Mouse (Mus musculus) heart, embryonic 13.5 days (tissue): Measurements from ENCODE around the gene Gm5617. TPM values are rescaled to one million over a fixed set of nuclear protein-coding genes. Genes with fewer than 3 reads are reported as not detected.

Experiments
- ATAC-seq: fragments of 200-750 bp; cut with Nextera tagmentation; 2 replicates; pipeline ENCODE4 v1.8.0; 2017; ENCODE audit warnings: moderate TSS enrichment; ENCODE audit not compliant: insufficient number of reproducible peaks, low FRiP score, low TSS enrichment; ENCODE audit errors: extremely low read depth
- H3K27ac ChIP-seq: fragments of 300-500 bp; sonication (generic); replicated peaks from 2 replicates; pipeline ENCODE4 v1.5.1; 2015; ENCODE audit warnings: moderate library complexity, mild to moderate bottlenecking, inconsistent platforms
- H3K27me3 ChIP-seq: fragments of 300-500 bp; sonication (generic); replicated peaks from 2 replicates; pipeline ENCODE4 v1.6.1; 2015; ENCODE audit warnings: mild to moderate bottlenecking, inconsistent platforms
- H3K36me3 ChIP-seq: fragments of 300-500 bp; sonication (generic); 2 replicates; pipeline ENCODE4 v1.6.1; 2015; ENCODE audit warnings: mild to moderate bottlenecking, inconsistent platforms
- H3K4me1 ChIP-seq: fragments of 300-500 bp; sonication (generic); 2 replicates; pipeline ENCODE4 v1.6.1; 2015; ENCODE audit warnings: inconsistent platforms
- H3K4me2 ChIP-seq: fragments of 300-500 bp; sonication (generic); 2 replicates; pipeline ENCODE4 v1.6.1; 2015; ENCODE audit warnings: inconsistent platforms, mild to moderate bottlenecking, moderate library complexity
- H3K4me3 ChIP-seq: fragments of 300-500 bp; sonication (generic); 2 replicates; pipeline ENCODE4 v1.5.1; 2015; ENCODE audit warnings: moderate library complexity, mild to moderate bottlenecking, inconsistent platforms
- H3K9ac ChIP-seq: fragments of 300-500 bp; sonication (generic); 2 replicates; pipeline ENCODE4 v1.6.1; 2015; ENCODE audit warnings: inconsistent platforms, mild to moderate bottlenecking, moderate library complexity
- H3K9me3 ChIP-seq: fragments of 300-500 bp; sonication (generic); 2 replicates; pipeline ENCODE4 v1.6.1; 2016; ENCODE audit warnings: inconsistent platforms
- WGBS: fragments of 180-500 bp; shearing (Covaris S2); methylation state at CpG from one replicate; pipeline ENCODE4 v1.1.7; 2015; ENCODE audit warnings: mixed read lengths; 5-methylcytosine and 5-hydroxymethylcytosine counted together
- polyA plus RNA-seq: library from polyadenylated mRNA; unstranded; fragments of >200 nt; fragmentation: Nextera tagmentation; extraction: Ambion mirVana; gene quantifications from 2 replicates; pipeline ENCODE4 v1.2.1, GENCODE M21; 2015

The Gm5617 gene
- polyA plus RNA-seq, 1 experiment from 2014 or later = 27.4 TPM

DNA sequence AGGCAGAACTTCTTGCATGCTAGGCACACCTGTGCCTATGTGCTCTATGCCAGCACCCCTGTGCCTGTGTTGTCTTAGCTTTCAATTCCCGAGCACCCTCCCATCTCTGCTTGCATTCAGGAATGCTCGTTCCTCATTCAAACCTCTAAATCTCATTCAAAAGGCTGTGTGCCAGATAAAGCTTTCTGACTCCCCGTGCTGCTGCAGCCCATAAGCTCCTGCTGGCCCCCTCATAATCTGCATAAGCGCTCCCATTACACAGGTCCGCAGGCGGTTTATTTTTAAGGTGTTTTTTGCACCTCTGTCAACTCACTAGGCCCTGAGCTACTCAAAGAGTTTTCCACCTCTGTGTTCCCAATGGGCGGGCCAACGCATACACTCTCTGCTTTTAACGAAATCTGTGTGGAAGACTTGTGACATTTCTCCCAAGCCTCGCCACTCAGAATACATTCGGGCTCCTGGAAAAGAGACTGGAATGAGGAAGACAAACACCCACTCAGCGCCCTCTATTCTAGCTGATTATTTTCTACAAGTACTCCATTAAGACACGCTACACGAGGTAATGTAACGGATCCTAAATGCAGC lies 22.7 kb upstream of the Gm5617 start:
- Histone ChIP-seq H3K9ac (no peak overlapping the region), H3K9me3 (no peaks in the 10 kb centered on the region), H3K27me3 (no peaks in the 10 kb centered on the region), H3K4me2 (no peak overlapping the region), H3K27ac (no peak overlapping the region), H3K36me3 (peaks cover 85% of the 10 kb centered on the region), H3K4me3 (no peak overlapping the region), H3K4me1 (no peaks in the 10 kb centered on the region)
- 83% methylated on average over 15 of the region's 15 CpGs for WGBS
- ATAC-seq = no peak

DNA sequence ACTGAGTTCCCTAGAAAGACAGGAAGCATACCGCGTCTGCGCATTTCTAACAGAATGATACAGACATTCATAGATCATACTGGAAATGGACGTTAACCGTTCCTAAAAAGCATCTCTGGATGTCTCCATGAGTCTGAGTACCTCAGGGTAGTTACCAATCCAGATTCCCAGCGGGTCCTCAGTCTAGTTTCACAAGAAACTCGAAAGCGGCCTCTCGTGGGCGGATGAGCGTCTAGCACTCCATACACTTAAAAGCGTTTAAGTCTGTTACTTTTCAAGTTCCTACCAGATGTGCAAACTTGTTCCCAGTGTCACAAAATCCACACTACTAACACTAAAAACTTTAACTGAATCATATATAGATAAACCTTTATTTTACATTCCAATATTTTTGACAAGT lies 22.1 kb upstream of the Gm5617 start:
- H3K9ac ChIP-seq = no peak overlapping the region
- H3K4me2 ChIP-seq = no peak overlapping the region
- ATAC-seq = no peak
- H3K9me3 ChIP-seq = no peaks in the 10 kb centered on the region
- no peak overlapping the region for H3K4me3 ChIP-seq
- H3K27me3 ChIP-seq = no peaks in the 10 kb centered on the region
- H3K36me3 ChIP-seq = peaks cover 84% of the 10 kb centered on the region
- H3K27ac ChIP-seq = no peak overlapping the region
- 94% methylated on average over 12 of the region's 12 CpGs for WGBS
- no peaks in the 10 kb centered on the region for H3K4me1 ChIP-seq

DNA sequence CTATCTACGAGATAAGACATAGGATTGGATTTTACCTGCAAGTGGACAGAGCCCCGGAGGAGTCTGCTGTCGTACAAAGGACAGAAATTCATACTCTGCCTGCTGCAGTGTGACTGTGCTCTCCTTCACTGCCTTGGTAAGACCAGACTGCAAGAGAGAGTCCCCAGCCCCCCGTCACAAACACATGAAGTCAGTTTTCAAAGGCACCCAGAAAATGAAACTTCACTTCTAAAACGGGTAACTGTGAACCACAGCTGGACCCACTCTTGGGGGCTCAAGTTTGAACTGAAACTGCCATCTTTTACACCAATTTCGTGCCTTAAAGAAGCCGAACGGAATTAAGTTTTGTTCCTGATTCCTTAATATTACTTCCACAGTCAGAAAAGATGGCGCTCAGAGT lies 20.9 kb upstream of the Gm5617 start:
- ATAC-seq = no peak
- H3K27me3 ChIP-seq = no peaks in the 10 kb centered on the region
- WGBS = 89% methylated on average over 9 of the region's 9 CpGs
- H3K27ac ChIP-seq = no peak overlapping the region
- no peak overlapping the region for H3K4me3 ChIP-seq
- no peak overlapping the region for H3K4me2 ChIP-seq
- H3K36me3 ChIP-seq = peaks cover 74% of the 10 kb centered on the region
- no peak overlapping the region for H3K9ac ChIP-seq
- H3K9me3 ChIP-seq = no peaks in the 10 kb centered on the region
- peaks cover 4% of the 10 kb centered on the region; the same call in 1 of the 2 replicates for H3K4me1 ChIP-seq

DNA sequence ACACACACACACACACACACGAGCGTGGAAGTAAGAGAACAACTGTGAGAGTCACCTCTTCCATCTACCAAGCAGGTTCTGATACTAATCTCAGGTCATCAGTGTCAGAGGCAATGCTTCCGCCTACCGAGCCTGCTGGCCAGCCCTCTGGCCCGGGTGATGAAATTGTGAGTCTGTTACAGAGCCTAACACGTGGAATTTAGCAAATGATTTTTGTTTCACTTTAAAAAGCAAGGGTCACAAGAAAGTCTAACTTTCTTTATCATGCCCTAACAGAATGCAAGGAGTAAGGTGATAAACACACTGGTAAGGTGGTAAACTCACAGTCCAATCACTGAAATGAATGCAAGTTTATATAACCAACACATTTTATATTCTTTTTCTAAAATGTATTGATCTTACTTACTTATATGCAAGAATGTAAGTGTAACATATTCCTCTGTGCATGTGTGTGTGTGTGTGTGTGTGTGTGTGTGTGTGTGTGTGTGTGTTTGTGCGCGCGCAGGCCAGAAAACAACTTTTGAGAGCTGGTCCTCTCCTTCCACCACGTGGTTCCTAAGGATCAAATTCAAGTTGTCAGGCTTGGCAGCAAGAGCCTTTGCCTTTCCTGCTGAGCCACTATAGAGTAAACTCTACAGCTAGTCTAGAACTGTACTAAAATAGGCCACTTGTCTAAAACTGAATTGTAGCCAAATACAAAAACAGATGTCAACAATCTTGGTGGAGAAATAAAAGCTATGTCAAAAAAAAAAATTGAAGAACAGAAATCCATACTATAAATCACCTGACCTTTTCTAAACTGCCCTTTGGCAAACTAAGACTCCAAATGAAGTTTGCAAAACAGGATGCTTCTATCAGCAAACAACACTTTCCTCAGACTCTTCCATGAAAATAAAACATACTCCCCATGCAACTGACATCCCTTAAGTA lies 18.7 kb upstream of the Gm5617 start:
- Histone ChIP-seq H3K4me1 (peaks cover 17% of the 10 kb centered on the region), H3K27me3 (no peaks in the 10 kb centered on the region), H3K9me3 (no peaks in the 10 kb centered on the region), H3K36me3 (peaks cover 55% of the 10 kb centered on the region), H3K27ac (no peak overlapping the region), H3K9ac (no peak overlapping the region), H3K4me2 (no peak overlapping the region), H3K4me3 (no peak overlapping the region)
- no peak for ATAC-seq
- 88% methylated on average over 10 of the region's 10 CpGs for WGBS

DNA sequence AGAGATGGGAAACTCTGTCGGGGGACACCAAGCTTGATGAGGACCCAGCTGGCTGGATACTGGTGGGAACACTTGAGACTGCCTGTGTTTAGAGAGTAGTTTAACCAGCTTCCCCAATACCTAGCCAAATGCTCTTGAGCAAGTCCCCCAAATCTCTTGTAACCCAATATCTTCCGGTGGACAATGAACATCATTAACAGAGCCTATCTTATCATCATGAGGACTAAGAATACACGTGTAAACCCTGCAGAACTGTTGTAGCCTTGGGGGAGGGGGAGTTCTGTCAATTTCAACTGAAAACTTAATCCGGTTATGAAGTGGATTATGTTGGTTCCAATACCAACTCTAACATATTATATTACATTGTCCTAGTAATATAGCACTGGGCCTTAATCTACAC lies 16.4 kb upstream of the Gm5617 start:
- Histone ChIP-seq H3K4me2 (no peak overlapping the region), H3K9ac (no peak overlapping the region), H3K27me3 (no peaks in the 10 kb centered on the region), H3K9me3 (no peaks in the 10 kb centered on the region), H3K4me1 (peaks cover 19% of the 10 kb centered on the region), H3K4me3 (no peak overlapping the region), H3K36me3 (peaks cover 37% of the 10 kb centered on the region), H3K27ac (no peak overlapping the region)
- 72% methylated on average over 4 of the region's 4 CpGs for WGBS
- no peak for ATAC-seq

DNA sequence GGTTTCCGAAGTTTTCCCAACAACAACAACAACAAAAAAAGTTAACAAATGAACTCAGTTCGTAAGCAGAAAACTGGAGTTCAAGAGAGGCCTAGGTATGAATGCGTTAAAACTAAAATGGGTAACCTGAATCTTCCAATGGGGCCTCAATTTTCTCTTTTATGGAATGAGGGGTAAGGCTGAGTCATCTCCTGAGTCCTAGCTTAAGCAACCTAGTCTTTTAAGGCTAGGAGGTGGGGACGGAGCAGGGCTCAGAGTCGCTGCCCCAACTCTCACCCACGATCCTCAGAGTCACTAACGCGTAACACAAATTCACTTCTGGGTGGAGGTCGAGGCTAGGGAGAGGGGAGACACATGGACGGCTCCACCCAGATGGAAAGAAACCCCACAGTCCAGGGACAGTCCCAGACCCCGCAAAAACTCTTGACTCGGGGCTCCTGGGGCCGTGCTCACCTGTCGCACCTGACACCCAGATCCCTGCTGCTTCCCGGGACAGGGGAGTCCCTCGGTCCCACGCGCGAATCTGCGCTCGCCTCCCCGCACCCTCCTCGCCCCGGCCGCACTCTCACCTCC lies 15.3 kb upstream of the Gm5617 start:
- 5% methylated on average over 25 of the region's 25 CpGs for whole genome bisulfite sequencing
- H3K27ac ChIP-seq = no peak overlapping the region

DNA sequence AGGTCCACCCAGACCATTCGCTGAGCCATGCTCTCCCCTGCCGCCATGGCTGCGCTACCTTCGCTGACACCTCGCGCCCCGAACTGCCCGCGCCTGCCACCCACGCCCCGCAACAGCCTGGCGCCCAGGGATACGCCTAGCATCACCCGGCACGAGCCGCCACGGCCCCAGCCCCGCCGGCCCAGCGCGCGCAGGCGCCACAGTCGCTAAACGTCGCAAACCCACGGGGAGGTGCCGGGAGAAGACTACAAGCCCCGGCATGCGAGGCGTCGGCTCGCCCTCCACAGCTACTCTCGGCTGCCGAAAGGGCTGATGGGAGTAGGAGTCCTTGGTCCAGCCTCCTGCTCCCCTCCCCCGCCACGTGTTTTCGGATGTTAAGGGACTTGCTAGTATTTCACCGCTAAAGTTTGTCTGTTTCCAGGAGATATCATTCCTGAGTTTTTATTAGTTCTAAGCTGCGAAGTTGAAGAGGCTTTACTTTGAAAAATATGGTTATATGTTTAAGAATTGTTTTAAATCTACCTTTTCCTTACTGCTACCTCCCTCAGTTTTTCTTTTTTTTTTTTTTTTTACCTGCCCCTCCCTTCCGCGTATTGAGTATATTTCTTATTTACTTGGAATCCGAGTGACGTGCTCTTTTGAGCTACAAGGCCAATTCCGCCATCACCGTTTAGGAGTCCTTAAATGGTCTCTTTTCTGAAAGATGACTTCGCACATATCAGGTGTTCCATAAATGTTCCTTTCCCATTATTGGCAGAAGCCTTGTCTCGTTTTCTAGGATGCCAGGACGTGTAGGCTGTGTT lies 14.6 kb upstream of the Gm5617 start, which contains the start of gene Rexo2:
Rexo2 (minus strand) TSS at position 213 of the 803 bp plus-strand sequence.
- Histone ChIP-seq H3K9ac (peak within 1 kb of the TSS; percentile 88), H3K36me3 (peaks cover 30% of the 10 kb centered on the region), H3K4me1 (peaks cover 19% of the 10 kb centered on the region), H3K27me3 (no peaks in the 10 kb centered on the region), H3K4me3 (peak within 1 kb of the TSS; percentile 83), H3K4me2 (peak within 1 kb of the TSS; percentile 92), H3K9me3 (no peaks in the 10 kb centered on the region), H3K27ac (no peak within 1 kb of the TSS)
- under 1% methylated on average over 46 of the region's 49 CpGs for WGBS
- peak; percentile 96 for ATAC-seq

More for the DNA sequence above, 15.3 kb upstream of the Gm5617 start:
- H3K9me3 ChIP-seq = no peaks in the 10 kb centered on the region
- no peaks in the 10 kb centered on the region for H3K27me3 ChIP-seq
- peaks cover 31% of the 10 kb centered on the region for H3K36me3 ChIP-seq
- ATAC-seq = no peak
- peak overlapping the region; percentile 92 for H3K4me2 ChIP-seq
- peaks cover 19% of the 10 kb centered on the region for H3K4me1 ChIP-seq
- peak overlapping the region; percentile 83 for H3K4me3 ChIP-seq
- peak overlapping the region; percentile 88 for H3K9ac ChIP-seq

DNA sequence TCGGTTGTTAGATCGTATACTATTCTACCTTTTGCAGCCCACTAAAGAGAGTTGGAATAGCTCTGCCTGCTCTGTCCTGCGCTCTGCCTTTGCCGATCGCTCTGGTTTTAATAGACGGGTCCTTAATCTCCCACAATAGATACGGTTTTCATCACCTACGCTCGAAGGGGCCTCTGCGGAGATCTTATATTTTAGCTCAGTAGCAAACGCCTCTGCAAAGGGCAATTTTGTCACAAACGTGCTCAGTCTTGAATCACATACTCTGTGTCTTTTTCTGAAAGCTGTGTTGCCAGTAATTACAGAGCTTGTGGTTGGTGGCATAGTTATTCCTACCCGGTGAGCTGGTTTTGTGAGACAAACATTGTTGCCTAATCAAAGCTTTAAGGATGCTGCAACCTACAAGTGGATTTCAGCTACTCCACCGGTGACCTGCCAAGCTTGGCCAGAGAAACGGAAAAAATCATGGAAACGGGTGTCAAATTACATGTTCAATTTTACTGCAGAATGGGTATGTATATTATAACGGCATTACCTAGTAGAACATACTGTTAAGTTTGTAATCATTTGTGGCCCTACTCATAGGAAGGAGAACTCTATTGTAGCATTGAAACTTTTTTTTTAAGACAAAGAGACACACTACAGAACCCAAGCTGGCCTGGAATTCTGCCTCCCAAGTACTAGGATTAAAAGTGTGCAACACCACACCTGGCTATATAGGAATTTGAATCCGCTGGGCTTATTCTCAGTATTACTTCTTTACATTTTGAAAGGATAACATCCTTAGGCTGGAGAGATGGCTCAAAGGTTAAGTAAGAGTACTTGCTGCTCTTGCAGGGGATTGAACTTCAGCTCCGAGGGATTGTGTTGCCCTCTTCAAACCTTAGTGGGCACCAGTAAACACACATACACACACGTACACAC lies 13.8 kb upstream of the Gm5617 start:
- Histone ChIP-seq H3K9ac (peak overlapping the region; percentile 71), H3K27ac (no peak overlapping the region), H3K27me3 (no peaks in the 10 kb centered on the region), H3K36me3 (peaks cover 28% of the 10 kb centered on the region), H3K9me3 (no peaks in the 10 kb centered on the region), H3K4me1 (peaks cover 19% of the 10 kb centered on the region), H3K4me2 (peak overlapping the region; percentile 92), H3K4me3 (peak overlapping the region; percentile 83)
- WGBS = 27% methylated on average over 20 of the region's 20 CpGs
- no peak for ATAC-seq

DNA sequence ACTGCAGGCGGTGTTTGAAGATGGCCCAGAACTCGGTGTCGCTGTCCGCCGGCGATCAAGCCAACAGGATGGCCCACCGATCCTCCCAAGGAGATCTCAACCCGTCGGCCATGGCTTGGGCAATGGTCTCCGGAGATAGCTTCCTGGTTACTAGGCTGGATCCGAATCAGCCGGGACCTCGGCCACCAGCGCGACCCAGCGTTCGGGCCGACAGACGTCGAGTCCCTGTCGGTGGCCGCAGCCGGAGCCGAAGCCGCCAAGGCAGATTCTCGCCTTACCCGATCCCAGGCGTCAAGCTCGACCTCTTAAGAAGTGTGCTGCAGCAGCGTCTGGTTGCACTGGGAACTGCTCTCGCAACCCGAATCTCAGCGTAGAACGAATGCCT lies 298 bp downstream of the Gm5617 start:
- 5% methylated on average over 34 of the region's 34 CpGs for whole genome bisulfite sequencing
- peak overlapping the region; percentile 93 for H3K4me3 ChIP-seq
- H3K9ac ChIP-seq = peak overlapping the region; percentile 97
- no peak for ATAC-seq
- peaks cover 25% of the 10 kb centered on the region for H3K4me1 ChIP-seq
- peaks cover 23% of the 10 kb centered on the region for H3K27me3 ChIP-seq
- no peaks in the 10 kb centered on the region for H3K9me3 ChIP-seq
- H3K36me3 ChIP-seq = peaks cover 35% of the 10 kb centered on the region
- H3K27ac ChIP-seq = peak overlapping the region; percentile 91
- peak overlapping the region; percentile 92 for H3K4me2 ChIP-seq

DNA sequence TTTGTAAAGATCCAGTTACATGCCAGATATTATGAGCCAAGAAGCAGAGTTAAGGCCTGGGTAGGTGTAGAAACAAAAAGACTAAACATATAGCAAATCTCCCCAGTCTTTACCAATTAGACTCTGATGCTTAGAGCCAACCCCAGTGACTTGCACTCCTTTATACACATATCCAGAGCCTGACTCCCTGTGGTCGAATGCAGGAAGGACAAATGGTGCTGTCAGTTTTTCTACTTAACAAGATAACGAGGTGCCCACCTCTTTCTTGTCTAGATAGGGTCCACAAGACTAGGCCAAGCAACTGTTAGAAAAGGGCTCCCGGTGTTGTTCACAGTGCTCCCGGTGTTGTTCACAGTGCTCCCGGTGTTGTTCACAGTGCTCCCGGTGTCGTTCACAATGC lies 6.0 kb downstream of the Gm5617 start:
- Histone ChIP-seq H3K27me3 (peaks cover 37% of the 10 kb centered on the region), H3K27ac (no peak overlapping the region), H3K9ac (no peak overlapping the region), H3K4me3 (no peak overlapping the region), H3K4me2 (no peak overlapping the region), H3K4me1 (peaks cover 1% of the 10 kb centered on the region), H3K9me3 (no peaks in the 10 kb centered on the region), H3K36me3 (no peaks in the 10 kb centered on the region)
- 75% methylated on average over 7 of the region's 7 CpGs for WGBS
- ATAC-seq = no peak
